Mouse (Mus musculus): ENCODE measurements at regions not wholly inside any gene's neighbourhood (a gene's known extent, or its start where the extent isn't known, plus 50 kb on each side); places are given as distances from the start of the nearest gene placed in this dataset.

DNA sequence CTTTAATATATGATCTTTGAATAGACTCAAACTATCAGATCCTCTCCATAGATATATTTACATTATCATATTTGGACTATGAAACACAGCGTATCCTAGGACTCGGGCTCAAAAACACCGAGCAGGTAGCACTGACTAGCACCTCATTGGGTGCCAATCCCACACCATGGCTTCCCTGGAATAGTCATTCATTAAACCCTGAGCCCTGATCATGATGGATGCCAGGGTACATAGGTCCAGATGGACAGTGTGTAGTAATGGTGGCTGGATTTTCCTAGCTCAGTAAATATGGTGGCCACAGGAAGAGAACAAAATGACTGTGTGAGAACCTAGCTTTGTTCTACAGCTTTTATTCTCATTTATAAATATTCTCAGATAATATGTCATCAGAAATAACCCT, 390.1 kb upstream of the Nr2f2 start:
- DNase-seq = no peak

DNA sequence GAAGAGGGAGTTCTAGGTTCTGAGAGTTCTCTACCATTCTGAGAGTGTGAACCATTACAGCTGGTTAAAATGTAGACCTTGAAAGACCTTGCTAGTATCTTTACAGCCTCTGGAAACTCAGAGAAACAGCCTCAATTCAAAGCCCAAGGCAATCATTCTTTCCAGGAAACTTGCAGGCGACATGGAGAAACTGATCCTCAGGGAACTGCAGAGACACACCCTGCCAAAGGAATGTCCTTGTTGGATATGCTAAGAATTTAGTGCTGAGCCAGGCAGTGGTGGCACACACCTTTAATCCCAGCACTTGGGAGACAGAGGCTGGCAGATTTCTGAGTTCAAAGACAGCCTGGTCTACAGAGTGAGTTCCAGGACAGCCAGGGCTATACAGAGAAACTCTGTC, 388.3 kb upstream of the Nr2f2 start:
- DNase-seq = no peak

- DNase-seq = no peak
Observed at GRCm38 (mm10) chr7:70752802-70753218, 386.3 kb upstream of the Nr2f2 start.

- no peak for DNase-seq
Observed at GRCm38 (mm10) chr7:70748884-70749283, 382.3 kb upstream of the Nr2f2 start.

- DNase-seq = no peak
Observed at GRCm38 (mm10) chr7:70748345-70748744, 381.8 kb upstream of the Nr2f2 start.

GRCm38 (mm10) chr7:70744296-70744695, 377.8 kb upstream of the Nr2f2 start:
- DNase-seq = no peak

DNA sequence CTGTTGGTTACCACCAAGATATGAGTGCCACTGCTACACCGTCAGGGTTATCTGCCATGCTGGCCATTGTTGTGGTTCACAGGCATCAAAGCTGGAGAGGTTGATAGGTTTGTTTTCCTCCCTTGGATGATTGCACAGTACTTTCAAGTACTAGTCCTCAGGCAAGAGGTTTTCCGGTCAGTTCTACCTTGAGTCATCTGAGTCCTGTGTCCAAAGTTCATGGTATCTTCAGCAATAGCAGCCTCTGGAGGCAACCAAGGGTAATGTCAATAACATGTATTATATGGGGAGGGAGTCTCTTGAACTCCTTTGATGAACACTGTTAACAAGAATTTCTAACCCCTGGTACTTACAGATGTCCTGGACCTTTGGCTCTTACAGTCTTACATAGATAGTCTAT, 369.1 kb upstream of the Nr2f2 start:
- no peak for DNase-seq

DNA sequence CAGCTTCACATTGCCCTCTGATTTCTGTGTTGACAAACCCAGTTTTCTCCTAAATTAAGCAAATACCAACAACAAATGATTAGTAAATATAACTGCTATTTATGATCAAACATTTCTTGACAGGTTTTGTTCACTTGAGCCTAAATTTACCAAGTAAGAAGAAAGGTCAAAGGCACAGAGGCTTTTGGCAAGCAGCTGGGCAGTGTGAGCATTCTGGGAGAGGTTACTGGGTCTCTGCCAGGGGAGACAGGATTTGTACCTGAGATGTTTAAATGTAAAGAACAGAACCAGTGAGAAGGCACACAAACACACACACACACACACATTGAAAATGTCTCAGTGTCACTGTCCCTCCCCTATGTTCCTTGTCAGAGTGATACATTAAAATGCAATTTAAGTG, 367.0 kb upstream of the Nr2f2 start:
- DNase-seq = no peak

DNA sequence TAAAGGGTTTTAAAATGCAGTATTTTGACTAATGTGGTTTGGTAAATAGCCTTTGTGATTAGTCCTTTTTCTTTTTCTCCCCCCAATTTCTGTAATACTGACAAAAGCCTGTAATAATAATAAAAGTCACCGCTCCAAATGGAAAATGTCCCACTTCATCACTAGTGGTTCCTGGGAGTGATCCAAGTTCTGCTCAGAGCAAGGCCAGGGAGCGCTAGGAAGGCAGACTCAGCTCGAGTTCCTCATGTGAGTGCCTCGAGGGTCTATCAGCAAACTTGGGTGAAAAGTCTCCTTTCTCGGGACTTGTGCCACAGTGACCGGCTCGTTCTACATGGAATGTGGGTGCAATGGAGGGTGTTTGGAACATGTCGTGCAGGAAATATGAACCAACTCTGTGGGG, 363.4 kb upstream of the Nr2f2 start:
- no peak for DNase-seq

DNA sequence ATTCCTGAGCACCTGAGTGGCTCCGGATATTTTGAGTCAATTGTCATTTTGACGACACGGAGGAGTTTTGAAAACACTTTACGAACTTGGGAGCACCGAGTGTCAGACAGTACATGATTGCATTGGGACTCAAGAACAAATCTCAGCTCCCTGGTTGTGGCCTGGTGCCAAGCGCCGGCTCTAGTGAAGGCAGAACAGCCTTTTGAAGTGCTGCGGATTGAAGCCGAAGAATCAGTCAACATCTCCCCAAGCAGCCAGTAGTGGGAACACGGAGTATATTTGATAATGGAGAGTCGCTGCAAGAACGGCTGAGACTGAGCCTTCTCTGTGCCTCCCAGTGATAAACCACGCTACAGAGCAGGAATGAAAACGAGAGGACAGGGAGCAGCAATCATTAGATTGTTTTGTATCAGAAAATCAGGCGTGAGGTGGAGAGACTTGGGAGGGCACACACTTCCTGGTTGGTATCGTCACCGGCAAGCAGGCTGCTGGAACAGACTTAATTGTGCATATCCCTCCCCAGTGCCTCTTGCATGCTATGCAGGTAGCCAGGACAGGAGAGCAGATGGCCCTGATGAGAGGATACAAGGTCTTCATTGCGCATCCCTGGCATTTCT, 351.7 kb upstream of the Nr2f2 start:
- DNase-seq = no peak

GRCm38 (mm10) chr7:70717608-70718007, 351.1 kb upstream of the Nr2f2 start:
- no peak for DNase-seq

- DNase-seq = no peak
Observed at GRCm38 (mm10) chr7:70716811-70717458, 350.4 kb upstream of the Nr2f2 start.

GRCm38 (mm10) chr7:70712141-70712540, 345.6 kb upstream of the Nr2f2 start:
- DNase-seq = no peak

GRCm38 (mm10) chr7:70706281-70706680, 339.7 kb upstream of the Nr2f2 start:
- no peak for DNase-seq

- no peak for DNase-seq
Observed at GRCm38 (mm10) chr7:70703784-70704183, 337.2 kb upstream of the Nr2f2 start.

DNA sequence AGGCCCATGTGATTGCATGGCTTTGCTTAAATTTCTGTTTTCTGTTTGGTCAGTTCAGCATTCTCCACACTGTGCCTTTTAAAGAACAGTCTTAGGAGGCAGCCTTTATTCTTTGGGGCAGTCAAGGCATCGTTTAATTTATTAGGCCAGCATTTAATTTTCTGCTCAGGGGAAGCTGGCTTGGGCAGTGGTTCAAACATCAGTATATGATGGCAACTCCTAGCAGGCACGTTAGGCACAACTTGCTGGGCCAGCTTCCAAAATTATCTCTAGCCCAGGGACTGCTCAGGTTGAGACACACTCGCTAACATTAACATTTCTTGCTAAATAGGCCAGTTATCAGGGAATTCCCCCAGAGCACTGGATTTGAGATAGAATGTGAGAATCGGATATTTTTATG, 333.9 kb upstream of the Nr2f2 start:
- DNase-seq = no peak

DNA sequence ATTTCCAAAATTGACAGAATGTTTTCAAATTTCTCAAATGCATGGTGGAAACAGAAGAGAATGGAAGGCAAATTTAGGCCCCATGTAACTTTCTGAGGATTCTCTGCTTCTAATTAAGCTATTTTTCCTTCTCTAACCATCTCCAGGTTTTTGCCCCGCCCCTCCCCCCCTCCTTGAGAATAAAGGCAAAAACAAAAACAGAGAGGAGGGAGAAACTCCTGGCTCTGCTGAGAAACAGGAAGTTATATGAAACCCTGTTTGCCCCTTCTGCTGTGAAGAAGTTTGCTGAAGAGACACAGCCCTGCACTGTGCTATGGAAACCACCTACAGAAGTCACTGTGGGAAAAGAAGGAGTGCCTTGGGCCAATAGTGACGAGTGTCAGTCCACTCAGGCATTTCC, 332.9 kb upstream of the Nr2f2 start:
- DNase-seq = no peak

DNA sequence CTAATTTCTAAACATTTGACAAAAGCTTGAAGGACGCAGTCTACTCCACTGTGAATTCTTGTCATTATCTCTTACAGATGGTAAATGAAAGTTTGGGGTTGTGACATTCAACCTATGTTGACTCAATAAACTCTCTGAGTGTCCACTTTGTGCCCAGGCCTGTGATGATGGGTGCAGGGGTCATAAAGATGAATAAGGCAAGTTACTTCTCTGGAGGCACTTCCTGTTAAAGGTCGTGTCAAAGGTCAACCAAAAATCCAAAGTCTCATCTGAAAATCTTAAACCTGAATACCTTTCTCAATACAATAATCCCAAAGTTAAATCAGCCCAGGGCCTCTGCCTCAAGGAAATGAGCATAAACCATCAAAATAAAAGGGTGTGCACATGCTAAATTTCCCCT, 332.5 kb upstream of the Nr2f2 start:
- no peak for DNase-seq

GRCm38 (mm10) chr7:70692160-70692559, 325.6 kb upstream of the Nr2f2 start:
- DNase-seq = no peak

- DNase-seq = no peak
Observed at GRCm38 (mm10) chr7:70690845-70691244, 324.3 kb upstream of the Nr2f2 start.

DNA sequence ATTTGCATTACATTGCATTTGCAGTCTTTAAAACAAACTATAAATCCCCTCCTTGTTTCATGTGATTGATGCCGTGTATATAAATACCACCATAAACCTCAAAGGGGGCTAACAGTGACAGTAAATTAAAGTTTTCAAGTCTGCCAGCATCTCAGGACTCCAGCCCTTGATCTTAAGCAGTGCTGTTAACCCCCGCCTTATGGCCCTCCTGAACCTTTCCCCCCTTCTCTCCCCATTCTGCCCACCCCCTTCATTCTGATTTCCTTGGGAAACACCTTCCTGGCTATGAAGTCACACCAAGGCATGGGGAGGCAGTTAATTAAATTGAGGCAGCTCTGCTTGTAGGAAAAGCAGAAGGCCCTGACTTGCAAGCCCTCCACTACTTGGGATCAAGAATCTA, 302.5 kb upstream of the Nr2f2 start:
- DNase-seq = no peak

GRCm38 (mm10) chr7:70660162-70660561, 293.6 kb upstream of the Nr2f2 start:
- DNase-seq = no peak

GRCm38 (mm10) chr7:70649760-70650377, 283.3 kb upstream of the Nr2f2 start:
- no peak for DNase-seq

DNA sequence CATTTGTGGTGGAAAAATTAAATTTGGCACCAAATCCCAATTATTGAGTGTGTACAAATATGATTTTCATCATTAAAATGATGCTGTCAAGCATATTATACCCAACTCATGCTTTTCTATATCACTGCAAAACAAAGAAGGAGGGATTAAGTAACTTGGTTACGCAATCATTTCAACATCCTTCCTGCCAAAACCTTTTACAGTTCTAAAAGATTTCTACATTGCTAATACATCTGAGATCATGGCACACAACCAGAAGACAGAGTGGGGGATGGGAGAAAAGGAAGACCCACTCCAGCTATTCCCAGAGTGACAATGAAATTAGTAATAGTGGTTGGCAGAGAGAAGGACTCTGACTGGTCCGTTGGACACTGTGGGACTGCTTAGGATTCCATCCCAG, 280.3 kb upstream of the Nr2f2 start:
- no peak for DNase-seq

Data from gastrocnemius, postnatal 10 days (tissue).